Mouse (Mus musculus): Measurements from ENCODE around the gene Klf14. TPM values are rescaled to one million over a fixed set of nuclear protein-coding genes. Genes with fewer than 3 reads are reported as not detected.

The Klf14 gene
- total RNA-seq (2021) = under 1 TPM; 0.18 to 0.22 TPM
- long read RNA-seq, experiment 1 = 0 reads
- long read RNA-seq, experiment 2 = 0 reads

GRCm38 (mm10) chr6:30958736-30959540, at the start of gene Klf14:
TSS of gene Klf14 (minus strand) at chr6:30959078.
- DNase-seq = peak; percentile 14 to 40

DNA sequence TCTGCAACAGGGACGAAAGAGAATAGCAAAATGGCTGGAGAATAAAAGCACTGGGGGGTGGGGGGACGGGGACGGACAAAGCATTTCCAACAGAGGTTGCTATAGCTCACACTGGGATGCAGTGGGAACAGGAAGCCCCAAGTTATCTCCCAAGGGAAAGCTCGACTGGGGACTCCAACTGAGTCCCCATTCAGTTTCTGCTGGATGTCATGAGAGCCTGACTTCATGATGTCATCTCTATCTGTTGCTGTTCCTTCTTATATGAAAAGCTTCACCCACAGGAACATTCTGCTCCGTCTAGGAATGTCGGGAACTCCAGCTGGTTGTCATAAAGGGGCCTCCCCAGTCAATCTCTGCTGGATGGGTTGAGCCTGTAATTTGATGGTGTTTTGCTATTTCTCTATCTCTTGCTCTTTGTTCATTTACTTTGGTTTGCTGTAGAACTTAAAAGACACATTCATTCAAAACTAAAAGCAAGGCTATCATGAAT, 47.3 kb upstream of the Klf14 start:
- peak in 1 of 2 experiments; percentile 7 for DNase-seq

DNA sequence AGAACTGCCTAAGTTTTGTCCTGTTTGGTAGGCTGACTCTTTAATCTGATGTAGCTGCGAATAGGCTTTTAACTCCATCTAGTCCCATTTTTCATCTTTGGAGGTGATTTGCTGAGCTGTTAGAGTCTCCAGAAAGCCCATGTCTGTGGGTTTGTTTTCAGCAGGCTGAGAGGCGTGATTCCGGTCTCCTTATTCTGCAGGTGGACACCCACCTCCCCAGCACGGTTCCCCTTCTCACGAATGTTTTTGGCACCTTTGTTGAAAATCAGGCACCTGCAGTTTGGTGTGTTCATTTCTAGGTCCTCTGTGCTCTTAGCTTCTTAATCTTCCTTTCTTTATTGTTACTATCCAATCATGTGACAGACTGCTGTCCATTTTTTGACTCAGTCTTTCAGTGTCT, 27.5 kb upstream of the Klf14 start:
- DNase-seq = no peak

- DNase-seq = no peak
Measured at GRCm38 (mm10) chr6:30983021-30983420, 24.1 kb upstream of the Klf14 start.

- no peak for DNase-seq
Measured at GRCm38 (mm10) chr6:30982372-30982980, 23.6 kb upstream of the Klf14 start.

GRCm38 (mm10) chr6:30981351-30981750, 22.5 kb upstream of the Klf14 start:
- DNase-seq = no peak

DNA sequence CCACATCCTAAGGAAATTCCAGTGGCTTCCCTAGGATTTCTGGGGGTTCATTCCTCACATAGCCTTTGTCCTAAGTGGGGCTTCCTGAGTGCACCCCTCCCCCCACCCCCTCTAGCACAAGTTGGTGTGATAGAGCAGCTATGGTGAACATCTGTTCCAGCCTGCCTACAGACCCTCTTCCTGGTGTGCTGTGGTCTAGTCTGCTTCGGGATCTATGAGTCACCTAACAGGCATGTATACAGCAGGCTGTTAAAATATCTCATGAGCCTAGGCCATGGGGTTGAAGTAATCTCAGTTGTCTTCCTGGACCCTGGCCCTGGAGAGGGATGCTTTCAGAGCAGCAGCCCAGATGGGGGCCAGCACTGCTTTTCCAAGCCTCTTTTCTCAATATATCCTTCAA, 19.7 kb upstream of the Klf14 start:
- no peak for DNase-seq

- DNase-seq = no peak
Measured at GRCm38 (mm10) chr6:30972121-30972520, 13.2 kb upstream of the Klf14 start.

DNA sequence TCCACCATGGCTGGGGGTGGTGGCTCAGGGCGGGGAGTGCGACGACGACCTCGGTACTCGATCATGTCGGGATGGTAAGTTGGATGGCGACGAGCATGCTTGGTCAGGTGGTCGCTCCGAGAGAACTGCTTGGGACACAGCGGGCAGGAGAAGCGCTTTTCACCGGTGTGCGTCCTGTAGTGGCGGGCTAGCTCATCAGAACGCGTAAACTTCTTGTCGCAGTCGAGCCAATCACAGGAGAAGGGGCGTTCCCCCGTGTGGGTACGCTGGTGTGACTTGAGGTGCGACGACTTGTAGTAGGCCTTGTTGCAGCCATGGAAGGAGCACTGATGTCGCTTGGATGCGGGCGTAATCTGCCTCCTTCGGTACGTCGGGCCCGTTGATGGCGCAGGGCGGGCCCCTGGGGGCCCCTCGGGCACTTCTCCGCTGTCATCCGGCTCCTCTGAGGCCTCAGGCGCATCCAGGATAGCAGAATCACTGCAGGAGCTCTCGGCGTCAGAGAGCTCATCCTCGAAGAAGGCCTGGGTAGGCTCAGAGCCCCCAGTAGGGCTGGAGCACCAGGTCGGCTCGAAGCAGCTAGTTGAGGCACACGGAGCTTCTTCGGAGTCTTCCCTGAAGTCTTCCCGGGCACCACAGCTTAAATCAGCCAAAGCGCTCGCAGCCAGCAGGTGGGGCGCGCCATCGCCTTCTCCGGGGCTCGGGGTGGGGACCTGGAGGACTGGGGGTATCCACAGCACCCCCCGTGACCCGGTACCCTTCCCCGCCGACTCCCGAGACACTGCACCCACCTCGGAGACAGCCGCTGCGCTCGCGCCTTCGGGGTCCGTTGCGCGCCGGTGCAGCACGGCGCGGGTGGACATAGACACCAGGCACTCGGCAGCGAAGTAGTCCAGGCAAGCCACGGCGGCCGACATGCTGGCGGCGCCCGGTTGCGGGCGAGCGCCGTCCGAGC, 818 bp downstream of the Klf14 start:
- peak in 1 of 2 experiments; percentile 54 for DNase-seq

- no peak for DNase-seq
Measured at GRCm38 (mm10) chr6:30939264-30939663, 19.6 kb downstream of the Klf14 start.

- no peak for DNase-seq
Measured at GRCm38 (mm10) chr6:30922821-30923220, 36.1 kb downstream of the Klf14 start.

DNA sequence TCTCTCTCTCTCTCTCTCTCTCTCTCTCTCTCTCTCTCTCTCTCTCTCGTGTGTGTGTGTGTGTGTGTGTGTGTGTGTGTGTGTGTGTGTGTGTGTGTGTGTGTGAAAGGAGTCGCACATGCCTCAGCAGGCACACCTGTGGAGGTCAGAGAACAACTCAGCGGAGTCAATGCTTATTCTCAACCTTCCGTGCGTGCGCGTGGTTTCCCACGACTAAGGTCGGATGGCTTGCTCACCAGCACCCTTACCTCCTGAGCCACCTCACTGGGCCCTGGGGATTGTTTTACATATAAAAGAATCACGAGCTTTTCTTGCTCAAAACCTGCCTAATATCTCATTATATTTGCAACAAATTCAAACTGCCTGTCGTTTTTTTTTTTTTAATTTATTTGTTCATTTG, 37.1 kb downstream of the Klf14 start:
- no peak for DNase-seq

- peak; percentile 5 to 28 for DNase-seq
Measured at GRCm38 (mm10) chr6:30920834-30921675, 37.8 kb downstream of the Klf14 start.

DNA sequence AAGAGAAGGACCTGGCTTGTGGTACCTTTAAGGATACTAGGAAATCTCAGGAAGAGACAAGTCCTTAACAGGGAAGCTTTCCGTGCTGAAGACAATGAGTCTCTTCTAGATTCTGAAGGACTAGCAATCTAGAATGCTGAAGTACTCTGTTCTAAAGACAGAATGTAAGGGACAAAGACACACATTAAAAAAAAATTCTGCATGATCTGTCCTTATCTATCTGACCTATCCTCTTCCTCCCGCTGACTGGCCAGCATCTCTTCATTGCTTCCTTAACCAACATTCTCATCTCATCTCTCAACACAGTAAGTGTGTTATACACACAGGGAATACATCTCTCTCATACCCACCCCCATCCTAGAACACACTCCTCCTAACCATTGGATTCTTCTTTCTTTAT, 43.4 kb downstream of the Klf14 start, which contains the start of gene Tsga13:
Gene Tsga13 (minus strand): TSS at position 101 of the 400 bp plus-strand sequence.
- no peak for DNase-seq

GRCm38 (mm10) chr6:30907970-30908369, 50.9 kb downstream of the Klf14 start:
- no peak for DNase-seq

Other genes with a start within 250 kb of the Klf14 start
- gene Mest, start 235.5 kb downstream of the Klf14 start, total RNA-seq (2021) = 1 to 10 TPM; 5.4 to 6.8 TPM
- 10 to 100 TPM; 36.9 to 41.8 TPM for gene Copg2, start 62.3 kb downstream of the Klf14 start, total RNA-seq (2021)
- not detected for gene Tsga13, start 43.5 kb downstream of the Klf14 start, total RNA-seq (2021)

All from heart, adult 18-20 months (tissue).